Mouse (Mus musculus) megakaryocyte progenitor cell, adult 5-6 weeks (primary cell): ENCODE measurements around the gene Catsperd. TPM values are rescaled to one million over a fixed set of nuclear protein-coding genes. Genes with fewer than 3 reads are reported as not detected.
A peak's percentile ranks its signal among the peaks of the same experiment; 100 is the strongest.
"Not testable (repeated sequence)": the region's sequence is repeated elsewhere in the genome, so short reads cannot be mapped to it uniquely, and the experiment has no call there.

Source experiments
- ATAC-seq: replicated peaks from 2 replicates; pipeline ENCODE4 v1.8.0; 2016; ENCODE audit warnings: mild to moderate bottlenecking, moderate TSS enrichment, inconsistent platforms; ENCODE audit not compliant: poor library complexity
- total RNA-seq, 2 experiments: library from RNA; stranded (forward) in 1 of 2; stranded (reverse) in 1 of 2; fragments of 157-497, 149-512 nt in 1 of 2; fragments of 200-1000 nt in 1 of 2; gene quantifications; 2 replicates each; pipeline versions ENCODE4 v1.2.3 to v1.2.4; 2015 to 2017

Catsperd gene
- total RNA-seq, 2 experiments from 2014 or later, result 0.17 TPM; not detected in 1

GRCm38 (mm10) chr17:56611861-56612564 lies 15.9 kb upstream of the Catsperd start:
- peak; percentile 17 for ATAC-seq

- ATAC-seq, result not testable (repeated sequence)
Measured at GRCm38 (mm10) chr17:56612565-56612939, 15.4 kb upstream of the Catsperd start.

- ATAC-seq, result peak; percentile 54
Measured at GRCm38 (mm10) chr17:56613236-56613844, 14.6 kb upstream of the Catsperd start, which contains the start of gene Rpl36. Rpl36 (plus strand) TSS chr17:56613416.

- ATAC-seq, result not testable (repeated sequence)
Measured at GRCm38 (mm10) chr17:56613893-56614292, 14.1 kb upstream of the Catsperd start.

GRCm38 (mm10) chr17:56614391-56615135 lies 13.4 kb upstream of the Catsperd start:
- ATAC-seq, result 0 out of 2 replicates have a peak, but pooled peaks have one; percentile 1

- no peak for ATAC-seq
Measured at GRCm38 (mm10) chr17:56615136-56615784, 12.7 kb upstream of the Catsperd start.

- ATAC-seq, result no peak
Measured at GRCm38 (mm10) chr17:56615792-56616191, 12.2 kb upstream of the Catsperd start.

GRCm38 (mm10) chr17:56616725-56617124 lies 11.2 kb upstream of the Catsperd start:
- ATAC-seq, result no peak

- no peak for ATAC-seq
Measured at GRCm38 (mm10) chr17:56617628-56618027, 10.3 kb upstream of the Catsperd start.

- no peak for ATAC-seq
Measured at GRCm38 (mm10) chr17:56625495-56625894, 2.4 kb upstream of the Catsperd start.

GRCm38 (mm10) chr17:56626260-56626659 lies 1.7 kb upstream of the Catsperd start:
- ATAC-seq, result peak; percentile 9

- ATAC-seq, result peak; percentile 92
Measured at GRCm38 (mm10) chr17:56626754-56627470, 1.0 kb upstream of the Catsperd start, which contains the start of gene Lonp1. Lonp1 (minus strand) TSS chr17:56626887.

- ATAC-seq, result not testable (repeated sequence)
Measured at GRCm38 (mm10) chr17:56629800-56630781, 2.1 kb downstream of the Catsperd start.

GRCm38 (mm10) chr17:56631807-56632206 lies 3.9 kb downstream of the Catsperd start:
- no peak for ATAC-seq

GRCm38 (mm10) chr17:56634023-56634422 lies 6.1 kb downstream of the Catsperd start:
- ATAC-seq, result no peak

GRCm38 (mm10) chr17:56643237-56643636 lies 15.3 kb downstream of the Catsperd start:
- no peak for ATAC-seq

- no peak for ATAC-seq
Measured at GRCm38 (mm10) chr17:56647546-56647945, 19.6 kb downstream of the Catsperd start.

- ATAC-seq, result peak; percentile 54
Measured at GRCm38 (mm10) chr17:56651801-56652200, 23.9 kb downstream of the Catsperd start.

- no peak for ATAC-seq
Measured at GRCm38 (mm10) chr17:56654771-56655170, 26.8 kb downstream of the Catsperd start.
